Mouse (Mus musculus) right cerebral cortex, postnatal 14 days (tissue): Measurements from ENCODE around the gene Jade3.
"Not testable (repeated sequence)": the region's sequence is repeated elsewhere in the genome, so short reads cannot be mapped to it uniquely, and the experiment has no call there.

Experiments
- DNase-seq: peaks from one replicate; pipeline ENCODE4 v3.0.0; 2022

The Jade3 gene

GRCm38 (mm10) chrX:20425140-20425838, at the start of gene Jade3:
Jade3 (plus strand) TSS chrX:20425688.
- DNase-seq, result peak; percentile 65

- no peak for DNase-seq
These were observed 46.0 kb upstream of the Jade3 start for GRCm38 (mm10) chrX:20379347-20380014.

GRCm38 (mm10) chrX:20382260-20382659, 43.2 kb upstream of the Jade3 start:
- DNase-seq, result no peak

GRCm38 (mm10) chrX:20387006-20387405, 38.5 kb upstream of the Jade3 start:
- no peak for DNase-seq

GRCm38 (mm10) chrX:20391964-20392363, 33.5 kb upstream of the Jade3 start:
- not testable (repeated sequence) for DNase-seq

- DNase-seq, result no peak
These were observed 32.5 kb upstream of the Jade3 start for GRCm38 (mm10) chrX:20392942-20393341.

GRCm38 (mm10) chrX:20404068-20404467, 21.4 kb upstream of the Jade3 start:
- DNase-seq, result no peak

GRCm38 (mm10) chrX:20406909-20407308, 18.6 kb upstream of the Jade3 start:
- no peak for DNase-seq

- DNase-seq, result no peak
These were observed 17.8 kb upstream of the Jade3 start for GRCm38 (mm10) chrX:20407676-20408075.

GRCm38 (mm10) chrX:20411382-20411781, 14.1 kb upstream of the Jade3 start:
- DNase-seq, result no peak

GRCm38 (mm10) chrX:20412221-20412620, 13.3 kb upstream of the Jade3 start:
- DNase-seq, result no peak

GRCm38 (mm10) chrX:20414885-20415622, 10.4 kb upstream of the Jade3 start:
- DNase-seq, result peak; percentile 16

GRCm38 (mm10) chrX:20418461-20418860, 7.0 kb upstream of the Jade3 start:
- DNase-seq, result no peak

GRCm38 (mm10) chrX:20419536-20419935, 6.0 kb upstream of the Jade3 start:
- DNase-seq, result no peak

GRCm38 (mm10) chrX:20425839-20426449, 456 bp downstream of the Jade3 start:
- DNase-seq, result peak; percentile 10

GRCm38 (mm10) chrX:20483213-20483612, 57.7 kb downstream of the Jade3 start:
- DNase-seq, result no peak

- no peak for DNase-seq
These were observed 72.2 kb downstream of the Jade3 start for GRCm38 (mm10) chrX:20497682-20498081.

- DNase-seq, result no peak
These were observed 94.9 kb downstream of the Jade3 start for GRCm38 (mm10) chrX:20520290-20520939.

GRCm38 (mm10) chrX:20521578-20521977, 96.1 kb downstream of the Jade3 start:
- DNase-seq, result no peak

- no peak for DNase-seq
These were observed 107.1 kb downstream of the Jade3 start for GRCm38 (mm10) chrX:20532621-20533020.

GRCm38 (mm10) chrX:20543867-20544266, 118.4 kb downstream of the Jade3 start:
- DNase-seq, result no peak

- DNase-seq, result no peak
These were observed 122.1 kb downstream of the Jade3 start for GRCm38 (mm10) chrX:20547609-20548008.
